ENCODE assay signal across 8 mouse cellular contexts in genomic region chr8:71592374-71593170, GRCm38 (mm10). TPM values are rescaled to one million over a fixed set of nuclear protein-coding genes. Genes with fewer than 3 reads are reported as not detected.
DNase-seq lines count a peak whose midpoint lies in the region; ATAC-seq and TF ChIP-seq lines count a peak whose summit lies in the region.

No protein-coding gene starts in this region.

- TF ChIP-seq CTCF in embryonic fibroblast, embryonic 13.5 days (IDR thresholded peaks at IDR 0.05; ENCODE audit: borderline replicate concordance, insufficient read depth, low read length), result no peak

- peak overlapping the region; percentile 95 for H3K9ac ChIP-seq in heart, embryonic 14.5 days (ENCODE audit: low read length)
- H3K9ac ChIP-seq in liver, embryonic 13.5 days, result peak overlapping the region; percentile 83
- H3K9ac ChIP-seq in neural tube, embryonic 14.5 days (replicated peaks; ENCODE audit: low read depth, low read length), result peak overlapping the region; percentile 94

- peak; percentile 76 to 79 for DNase-seq in B cell, adult 2 months
- DNase-seq in adrenal gland, adult 2 months, result peak; percentile 90
- peak; percentile 90 for DNase-seq in kidney, postnatal 14 days
- DNase-seq in liver, embryonic 13.5 days, result no peak
- peak; percentile 86 for DNase-seq in thymus, postnatal 14 days

- peak overlapping the region; percentile 90 for H3K4me2 ChIP-seq in heart, embryonic 14.5 days (ENCODE audit: low read length)
- peak overlapping the region; percentile 95 for H3K4me2 ChIP-seq in liver, embryonic 13.5 days
- peak overlapping the region; percentile 76 for H3K4me2 ChIP-seq in neural tube, embryonic 14.5 days (ENCODE audit: low read depth, low read length)

- H3K27ac ChIP-seq in embryonic fibroblast, embryonic 13.5 days (ENCODE audit: insufficient read depth, low read length), result peak overlapping the region; percentile 91
- H3K27ac ChIP-seq in heart, embryonic 14.5 days (replicated peaks in 1 of 2; ENCODE audit: control insufficient read depth in 1 of 2, insufficient read depth in 1 of 2, low read depth in 2 of 2, low read length in 2 of 2), result peak overlapping the region; percentile 93 to 96
- H3K27ac ChIP-seq in liver, embryonic 13.5 days, result peak overlapping the region; percentile 94
- peak overlapping the region; percentile 98 for H3K27ac ChIP-seq in neural tube, embryonic 14.5 days (ENCODE audit: low read depth, low read length)

- H3K4me3 ChIP-seq in embryonic fibroblast, embryonic 13.5 days (ENCODE audit: insufficient read depth, low read length), result peak overlapping the region; percentile 73
- H3K4me3 ChIP-seq in heart, embryonic 14.5 days (ENCODE audit: control insufficient read depth in 1 of 2, insufficient read depth in 1 of 2, low read depth in 1 of 2, low read length in 2 of 2), result peak overlapping the region; percentile 60 to 68
- H3K4me3 ChIP-seq in liver, embryonic 13.5 days (replicated peaks), result peak overlapping the region; percentile 79
- peak overlapping the region; percentile 79 for H3K4me3 ChIP-seq in neural tube, embryonic 14.5 days (ENCODE audit: low read depth, low read length)

- TF ChIP-seq POLR2A in embryonic fibroblast, embryonic 13.5 days (IDR thresholded peaks at IDR 0.05; ENCODE audit: low read depth, low read length), result 0 out of 2 replicates have a peak, but pooled peaks have one; percentile 7

- no peaks in the 10 kb centered on the region for H3K9me3 ChIP-seq in heart, embryonic 14.5 days (ENCODE audit: control insufficient read depth, low read length)
- no peaks in the 10 kb centered on the region for H3K9me3 ChIP-seq in liver, embryonic 13.5 days (replicated peaks)
- H3K9me3 ChIP-seq in neural tube, embryonic 14.5 days (ENCODE audit: control insufficient read depth, low read length), result no peaks in the 10 kb centered on the region

- ATAC-seq in heart, embryonic 14.5 days (ENCODE audit: insufficient number of reproducible peaks, insufficient read depth, low FRiP score, low read depth), result peak; percentile 79
- ATAC-seq in liver, embryonic 13.5 days (ENCODE audit: low read depth), result peak; percentile 38
- peak; percentile 74 for ATAC-seq in neural tube, embryonic 14.5 days (ENCODE audit: low read depth)

- no peaks in the 10 kb centered on the region for H3K27me3 ChIP-seq in heart, embryonic 14.5 days (ENCODE audit: control insufficient read depth, insufficient read depth, low read length)
- no peaks in the 10 kb centered on the region for H3K27me3 ChIP-seq in liver, embryonic 13.5 days
- H3K27me3 ChIP-seq in neural tube, embryonic 14.5 days (ENCODE audit: control insufficient read depth, insufficient read depth, low read length), result no peaks in the 10 kb centered on the region

- H3K4me1 ChIP-seq in embryonic fibroblast, embryonic 13.5 days (ENCODE audit: control insufficient read depth, insufficient read depth, low read length), result peaks cover 9% of the 10 kb centered on the region
- H3K4me1 ChIP-seq in heart, embryonic 14.5 days (ENCODE audit: control insufficient read depth in 2 of 2, insufficient read depth in 2 of 2, low read length in 2 of 2), result peaks cover 8 to 17% of the 10 kb centered on the region in 2 experiments
- H3K4me1 ChIP-seq in liver, embryonic 13.5 days (replicated peaks), result peaks cover 55% of the 10 kb centered on the region
- H3K4me1 ChIP-seq in neural tube, embryonic 14.5 days (ENCODE audit: control insufficient read depth, insufficient read depth, low read length), result peaks cover 19% of the 10 kb centered on the region

- peaks cover 11% of the 10 kb centered on the region; the same call in 1 of the 2 replicates for H3K36me3 ChIP-seq in heart, embryonic 14.5 days (ENCODE audit: control insufficient read depth, insufficient read depth, low read length)
- H3K36me3 ChIP-seq in liver, embryonic 13.5 days, result no peaks in the 10 kb centered on the region
- no peaks in the 10 kb centered on the region for H3K36me3 ChIP-seq in neural tube, embryonic 14.5 days (ENCODE audit: control insufficient read depth, insufficient read depth, low read length)

- 5% methylated on average over 54 of the region's 60 CpGs for WGBS in heart, embryonic 14.5 days
- WGBS in liver, embryonic 13.5 days (ENCODE audit: insufficient replicate concordance), result 3% methylated on average over 60 of the region's 60 CpGs
- WGBS in neural tube, embryonic 14.5 days, result 5% methylated on average over 58 of the region's 60 CpGs

RNA-seq across cellular contexts. Expression of gene Pgls, which starts 0.6 kb away (rescaled TPM):
- 100 to 1,000 TPM; 125 to 142 TPM for total RNA-seq in adrenal gland, adult 2 months (2021)
- 675 and 694 TPM in 2 replicates for polyA plus RNA-seq in adrenal gland, adult 2 months (2012; rRNA removed)
- polyA plus RNA-seq in embryonic fibroblast, embryonic 13.5 days (2011; ENCODE audit: insufficient read length, low read depth, missing spikeins), result 86.0 and 99.4 TPM in 2 replicates
- polyA plus RNA-seq in heart, embryonic 14.5 days (2014; fragmentation: Nextera tagmentation; extraction: Ambion mirVana), result 199 and 201 TPM in 2 replicates
- polyA plus RNA-seq in liver, embryonic 13.5 days (2015; fragmentation: Nextera tagmentation; extraction: Ambion mirVana), result 104 and 110 TPM in 2 replicates
- polyA plus RNA-seq in neural tube, embryonic 14.5 days (2014; fragmentation: Nextera tagmentation; extraction: Ambion mirVana), result 239 and 259 TPM in 2 replicates

RNA-seq across cellular contexts. Expression of gene Fam129c, which starts 4.9 kb away (rescaled TPM):
- 1 to 10 TPM; 2.1 to 2.5 TPM for total RNA-seq in adrenal gland, adult 2 months (2021)
- polyA plus RNA-seq in adrenal gland, adult 2 months (2012; rRNA removed), result 2.0 and 2.5 TPM in 2 replicates
- 1.8 and 3.0 TPM in 2 replicates for polyA plus RNA-seq in embryonic fibroblast, embryonic 13.5 days (2011; ENCODE audit: insufficient read length, low read depth, missing spikeins)
- polyA plus RNA-seq in heart, embryonic 14.5 days (2014; fragmentation: Nextera tagmentation; extraction: Ambion mirVana), result 1.4 and 1.5 TPM in 2 replicates
- polyA plus RNA-seq in liver, embryonic 13.5 days (2015; fragmentation: Nextera tagmentation; extraction: Ambion mirVana), result 0.28 and 0.80 TPM in 2 replicates
- 7.5 and 9.3 TPM in 2 replicates for polyA plus RNA-seq in neural tube, embryonic 14.5 days (2014; fragmentation: Nextera tagmentation; extraction: Ambion mirVana)

RNA-seq across cellular contexts. Expression of gene Colgalt1, which starts 18.2 kb away (rescaled TPM):
- total RNA-seq in adrenal gland, adult 2 months (2021), result 10 to 100 TPM; 53.3 to 60.8 TPM
- polyA plus RNA-seq in adrenal gland, adult 2 months (2012; rRNA removed), result 201 and 217 TPM in 2 replicates
- 147 and 163 TPM in 2 replicates for polyA plus RNA-seq in embryonic fibroblast, embryonic 13.5 days (2011; ENCODE audit: insufficient read length, low read depth, missing spikeins)
- 58.1 and 61.6 TPM in 2 replicates for polyA plus RNA-seq in heart, embryonic 14.5 days (2014; fragmentation: Nextera tagmentation; extraction: Ambion mirVana)
- polyA plus RNA-seq in liver, embryonic 13.5 days (2015; fragmentation: Nextera tagmentation; extraction: Ambion mirVana), result 21.4 and 21.9 TPM in 2 replicates
- polyA plus RNA-seq in neural tube, embryonic 14.5 days (2014; fragmentation: Nextera tagmentation; extraction: Ambion mirVana), result 71.9 and 78.5 TPM in 2 replicates

RNA-seq across cellular contexts. Expression of gene Slc27a1, which starts 23.9 kb away (rescaled TPM):
- total RNA-seq in adrenal gland, adult 2 months (2021), result 100 to 1,000 TPM; 195 to 212 TPM
- 479 and 725 TPM in 2 replicates for polyA plus RNA-seq in adrenal gland, adult 2 months (2012; rRNA removed)
- polyA plus RNA-seq in embryonic fibroblast, embryonic 13.5 days (2011; ENCODE audit: insufficient read length, low read depth, missing spikeins), result 13.7 and 17.7 TPM in 2 replicates
- polyA plus RNA-seq in heart, embryonic 14.5 days (2014; fragmentation: Nextera tagmentation; extraction: Ambion mirVana), result 14.6 and 15.3 TPM in 2 replicates
- polyA plus RNA-seq in liver, embryonic 13.5 days (2015; fragmentation: Nextera tagmentation; extraction: Ambion mirVana), result 2.3 and 2.5 TPM in 2 replicates
- 61.0 and 70.0 TPM in 2 replicates for polyA plus RNA-seq in neural tube, embryonic 14.5 days (2014; fragmentation: Nextera tagmentation; extraction: Ambion mirVana)

RNA-seq across cellular contexts. Expression of gene Nxnl1, which starts 26.2 kb away (rescaled TPM):
- total RNA-seq in adrenal gland, adult 2 months (2021), result 1 to 10 TPM; 1.2 to 1.6 TPM
- polyA plus RNA-seq in adrenal gland, adult 2 months (2012; rRNA removed), result 0.26 and 0.54 TPM in 2 replicates
- polyA plus RNA-seq in embryonic fibroblast, embryonic 13.5 days (2011; ENCODE audit: insufficient read length, low read depth, missing spikeins), result not detected in 2 replicates
- polyA plus RNA-seq in heart, embryonic 14.5 days (2014; fragmentation: Nextera tagmentation; extraction: Ambion mirVana), result not detected in 2 replicates
- 0.13 and 0.14 TPM in 2 replicates for polyA plus RNA-seq in liver, embryonic 13.5 days (2015; fragmentation: Nextera tagmentation; extraction: Ambion mirVana)
- polyA plus RNA-seq in neural tube, embryonic 14.5 days (2014; fragmentation: Nextera tagmentation; extraction: Ambion mirVana), result not detected in 2 replicates
